Mouse (Mus musculus): ENCODE results near the gene Ranbp3.

DNA sequence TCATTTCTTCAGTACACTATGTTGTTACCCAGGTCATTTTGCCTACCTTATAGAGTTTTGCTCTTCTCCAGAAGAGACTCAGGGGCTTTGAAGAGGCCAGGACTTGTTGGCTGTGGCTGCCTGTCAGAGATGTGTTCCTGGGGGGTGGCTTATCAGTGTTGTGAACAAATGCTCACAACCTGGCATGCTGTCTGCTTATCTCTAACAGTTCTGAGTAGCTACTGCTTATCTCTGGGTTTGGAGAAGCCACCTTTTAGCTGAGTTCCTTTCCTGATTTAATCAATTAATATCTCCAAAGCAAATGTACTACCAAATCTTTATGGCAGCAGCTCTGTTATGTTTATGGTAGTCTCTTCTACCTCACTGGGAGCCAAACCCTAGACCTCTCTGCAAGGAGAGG lies 15.0 kb downstream of the Ranbp3 start:
- no peak for TF ChIP-seq CTCF (conservative IDR thresholded peaks at IDR 0.05; ENCODE audit: low read length)
- TF ChIP-seq NANOG (IDR thresholded peaks at IDR 0.05; ENCODE audit: borderline replicate concordance, low read length) = no peak
